Mouse (Mus musculus) erythroblast, embryonic 14.5 days (primary cell): ENCODE results near the gene Lyz1.

ENCODE experiments used
- GATA1 ChIP-seq: IDR thresholded peaks from 2 replicates; pipeline ENCODE4 v1.6.1; 2012; ENCODE audit warnings: low read length, inconsistent platforms, mixed read lengths
- TAL1 ChIP-seq: IDR thresholded peaks from 3 replicates; pipeline ENCODE4 v1.6.1; 2012; ENCODE audit warnings: low read length, inconsistent platforms, mixed read lengths

DNA sequence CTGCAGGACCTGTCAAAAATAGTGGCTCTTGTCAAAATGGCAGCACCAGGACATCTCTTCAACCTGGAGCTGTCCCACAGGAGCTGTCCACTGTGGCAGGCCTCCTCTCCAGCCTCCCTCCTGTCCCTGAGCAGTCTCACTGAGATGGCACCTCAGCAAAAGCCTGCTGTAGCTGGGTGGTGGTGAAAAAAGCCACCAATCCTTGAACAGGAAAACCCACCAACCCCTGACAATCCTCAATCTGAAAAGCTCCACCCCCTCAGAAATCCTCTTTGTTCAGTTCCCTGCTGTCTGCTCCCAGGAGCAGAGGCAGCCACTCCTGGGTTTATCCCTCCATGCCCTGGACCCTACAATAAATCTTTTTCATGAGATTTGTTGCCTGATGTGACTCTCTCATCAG is 32.8 kb downstream of the Lyz1 start:
- TF ChIP-seq TAL1 (no peak), GATA1 (no peak)
